Mouse (Mus musculus): ENCODE data around the gene Ms4a1. TPM values are rescaled to one million over a fixed set of nuclear protein-coding genes. Genes with fewer than 3 reads are reported as not detected.

Gene Ms4a1
- total RNA-seq, 4 experiments from 2014 or later = not detected

Other genes with a start within 250 kb of the Ms4a1 start
- gene Ms4a18, start 248.2 kb downstream of the Ms4a1 start, total RNA-seq (2022) = not detected
- gene Ms4a8a, start 185.1 kb downstream of the Ms4a1 start, total RNA-seq (2022) = under 1 TPM in 1 of 4 experiments, not detected in 3; 0.46 TPM
- gene 1700017D01Rik, start 135.4 kb downstream of the Ms4a1 start, total RNA-seq (2022) = not detected
- gene 1700025F22Rik, start 100.9 kb downstream of the Ms4a1 start, total RNA-seq (2022) = not detected
- not detected for gene Ms4a13, start 69.5 kb downstream of the Ms4a1 start, total RNA-seq (2022)
- gene Ms4a12, start 33.8 kb downstream of the Ms4a1 start, total RNA-seq (2022) = not detected
- gene Ms4a5, start 17.6 kb upstream of the Ms4a1 start, total RNA-seq (2022) = not detected
- under 1 TPM in 1 of 4 experiments, not detected in 3; 0.11 TPM for gene Ms4a14, start 48.2 kb upstream of the Ms4a1 start, total RNA-seq (2022)
- 1 to 10 TPM in 1 of 4 experiments, not detected in 3; 1.6 TPM for gene Ms4a7, start 69.9 kb upstream of the Ms4a1 start, total RNA-seq (2022)
- gene Ms4a4a, start 109.3 kb upstream of the Ms4a1 start, total RNA-seq (2022) = 1 to 10 TPM in 1 of 4 experiments, under 1 TPM in 1, not detected in 2; 0.68 to 1.6 TPM
- gene Ms4a4c, start 138.5 kb upstream of the Ms4a1 start, total RNA-seq (2022) = under 1 TPM in 1 of 4 experiments, not detected in 3; 0.53 TPM
- gene Ms4a4b, start 177.3 kb upstream of the Ms4a1 start, total RNA-seq (2022) = 1 to 10 TPM in 1 of 4 experiments, not detected in 3; 1.4 TPM
- gene Ms4a6c, start 203.1 kb upstream of the Ms4a1 start, total RNA-seq (2022) = 1 to 10 TPM in 3 of 4 experiments, under 1 TPM in 1; 0.78 to 2.2 (median 1.3) TPM
- gene Gm8369, start 219.7 kb upstream of the Ms4a1 start, total RNA-seq (2022) = 1 to 10 TPM in 1 of 4 experiments, under 1 TPM in 3; 0.28 to 1.3 (median 0.65) TPM

All from left cerebral cortex, adult 8-10 months (tissue).